Mouse (Mus musculus): Measurements from ENCODE around the gene Hmcn2. TPM values are rescaled to one million over a fixed set of nuclear protein-coding genes. Genes with fewer than 3 reads are reported as not detected.

Gene Hmcn2
- polyA plus RNA-seq, 1 experiment from 2014 or later: 1.2 TPM

GRCm38 (mm10) chr2:31305684-31306083, 8.5 kb upstream of the Hmcn2 start:
- Histone ChIP-seq H3K9me3 (no peaks in the 10 kb centered on the region), H3K27me3 (peaks cover 20% of the 10 kb centered on the region; the same call in 1 of the 2 replicates), H3K36me3 (no peaks in the 10 kb centered on the region), H3K4me2 (no peak overlapping the region), H3K9ac (no peak overlapping the region), H3K4me3 (no peak overlapping the region), H3K27ac (no peak overlapping the region), H3K4me1 (no peaks in the 10 kb centered on the region)
- ATAC-seq (ENCODE audit: borderline replicate concordance, extremely low read depth, low FRiP score, low TSS enrichment): no peak
- WGBS: 37% methylated on average over 4 of the region's 4 CpGs

DNA sequence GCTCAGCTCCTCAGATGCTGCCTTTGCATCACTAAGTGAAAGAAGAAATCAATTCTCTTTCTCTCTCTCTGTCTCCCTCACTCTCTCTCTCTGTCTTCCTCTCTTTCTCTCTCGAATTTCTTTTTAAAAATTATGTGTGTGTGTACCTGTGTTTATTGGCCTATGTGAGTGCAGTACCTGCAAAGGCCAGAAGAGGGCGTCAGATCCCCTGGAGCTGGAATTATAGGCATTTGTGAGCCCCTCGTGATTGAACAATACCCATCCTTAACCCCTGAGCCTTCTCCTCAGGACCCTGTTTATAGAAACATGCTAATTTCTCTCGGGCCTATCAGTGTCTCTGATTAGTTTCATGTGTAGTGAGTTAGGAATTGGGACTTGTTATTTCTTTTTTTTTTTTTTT, 6.0 kb upstream of the Hmcn2 start:
- ATAC-seq (ENCODE audit: borderline replicate concordance, extremely low read depth, low FRiP score, low TSS enrichment): no peak
- WGBS: 58% methylated on average over 4 of the region's 4 CpGs

DNA sequence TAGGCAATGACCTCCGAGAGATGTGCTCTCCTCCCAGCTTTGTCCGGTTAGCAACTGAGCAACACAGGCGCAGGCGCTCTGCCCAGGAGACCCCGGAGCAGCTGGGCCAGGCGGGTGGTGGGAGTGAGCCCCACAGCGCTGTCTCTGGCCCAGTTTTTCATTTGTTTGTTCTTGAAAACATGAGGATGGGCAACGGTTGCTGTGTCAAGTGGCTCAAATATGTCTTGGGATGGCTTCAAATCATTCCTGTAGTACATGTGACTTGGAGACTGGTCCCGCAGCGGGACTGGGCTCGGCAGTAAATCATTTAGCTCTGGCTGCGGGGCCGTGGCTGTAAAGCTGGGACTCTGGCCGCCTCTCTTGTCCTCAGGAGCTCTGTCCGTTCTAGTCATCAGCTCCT, 4.7 kb upstream of the Hmcn2 start:
- H3K9ac ChIP-seq: no peak overlapping the region
- no peak for ATAC-seq (ENCODE audit: borderline replicate concordance, extremely low read depth, low FRiP score, low TSS enrichment)
- no peak overlapping the region for H3K27ac ChIP-seq
- no peak overlapping the region for H3K4me2 ChIP-seq
- no peaks in the 10 kb centered on the region for H3K9me3 ChIP-seq
- WGBS: 54% methylated on average over 15 of the region's 15 CpGs
- H3K4me1 ChIP-seq: no peaks in the 10 kb centered on the region
- H3K36me3 ChIP-seq: no peaks in the 10 kb centered on the region
- no peak overlapping the region for H3K4me3 ChIP-seq
- H3K27me3 ChIP-seq: peaks cover 53% of the 10 kb centered on the region

More for the DNA sequence above, 6.0 kb upstream of the Hmcn2 start:
- Histone ChIP-seq H3K9me3 (no peaks in the 10 kb centered on the region), H3K4me3 (no peak overlapping the region), H3K27me3 (peaks cover 45% of the 10 kb centered on the region), H3K27ac (no peak overlapping the region), H3K4me1 (no peaks in the 10 kb centered on the region), H3K4me2 (no peak overlapping the region), H3K9ac (no peak overlapping the region), H3K36me3 (no peaks in the 10 kb centered on the region)

DNA sequence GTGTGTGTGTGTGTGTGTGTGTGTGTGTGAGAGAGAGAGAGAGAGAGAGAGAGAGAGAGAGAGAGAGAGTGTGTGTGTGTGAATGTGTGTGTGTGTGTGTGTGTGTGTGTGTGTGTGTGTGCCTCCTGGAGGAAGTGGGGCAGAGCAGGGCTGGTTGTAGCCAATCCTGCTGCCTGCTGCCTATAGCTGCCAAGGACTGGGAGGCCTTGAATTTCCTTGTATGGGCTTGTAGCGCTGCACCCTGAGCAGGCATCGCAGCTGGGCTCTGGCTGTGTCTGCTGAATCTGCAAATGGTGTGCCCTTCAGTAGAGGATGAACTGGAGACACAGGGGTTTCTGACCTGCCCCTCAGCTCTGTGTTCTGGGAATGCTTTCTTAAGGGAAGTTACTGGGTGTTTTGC, 3.9 kb downstream of the Hmcn2 start:
- no peak overlapping the region for H3K4me3 ChIP-seq
- H3K4me2 ChIP-seq: no peak overlapping the region
- no peak overlapping the region for H3K27ac ChIP-seq
- no peak for ATAC-seq (ENCODE audit: borderline replicate concordance, extremely low read depth, low FRiP score, low TSS enrichment)
- 7% methylated on average over 2 of the region's 2 CpGs for WGBS
- H3K27me3 ChIP-seq: peaks cover 83% of the 10 kb centered on the region
- H3K4me1 ChIP-seq: no peaks in the 10 kb centered on the region
- no peaks in the 10 kb centered on the region for H3K36me3 ChIP-seq
- H3K9ac ChIP-seq: no peak overlapping the region
- H3K9me3 ChIP-seq: no peaks in the 10 kb centered on the region

DNA sequence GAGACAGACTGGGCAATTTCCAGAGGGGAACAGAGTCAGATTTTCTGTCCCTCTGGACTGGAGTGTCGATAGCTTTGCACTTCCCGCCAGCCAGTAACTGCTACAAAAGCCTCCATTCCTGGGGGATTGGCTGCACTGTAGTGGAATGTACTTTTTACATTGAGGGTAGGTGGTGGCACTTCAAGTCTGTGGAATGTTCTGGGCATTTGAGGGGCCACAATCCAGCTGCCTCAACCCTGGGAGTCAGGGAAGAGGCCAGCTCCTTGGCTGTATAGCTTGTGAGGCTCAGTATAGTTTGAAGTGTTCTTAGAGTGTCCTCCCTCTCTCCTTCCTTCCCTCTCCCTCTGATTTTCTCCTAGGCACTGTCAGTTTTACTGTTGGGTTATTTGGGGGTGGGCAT, 5.0 kb downstream of the Hmcn2 start:
- no peak for ATAC-seq (ENCODE audit: borderline replicate concordance, extremely low read depth, low FRiP score, low TSS enrichment)
- 29% methylated on average over 2 of the region's 2 CpGs for WGBS

GRCm38 (mm10) chr2:31327186-31327585, 13.0 kb downstream of the Hmcn2 start:
- no peak overlapping the region for H3K4me3 ChIP-seq
- H3K4me1 ChIP-seq: no peaks in the 10 kb centered on the region
- no peaks in the 10 kb centered on the region for H3K36me3 ChIP-seq
- H3K4me2 ChIP-seq: no peak overlapping the region
- WGBS: 60% methylated on average over 10 of the region's 10 CpGs
- no peak for ATAC-seq (ENCODE audit: borderline replicate concordance, extremely low read depth, low FRiP score, low TSS enrichment)
- H3K27me3 ChIP-seq: peaks cover 58% of the 10 kb centered on the region
- no peak overlapping the region for H3K27ac ChIP-seq
- H3K9ac ChIP-seq: no peak overlapping the region
- no peaks in the 10 kb centered on the region for H3K9me3 ChIP-seq

More for the DNA sequence above, 5.0 kb downstream of the Hmcn2 start:
- H3K27me3 ChIP-seq: peaks cover 82% of the 10 kb centered on the region
- H3K9ac ChIP-seq: no peak overlapping the region
- no peaks in the 10 kb centered on the region for H3K4me1 ChIP-seq
- H3K4me2 ChIP-seq: no peak overlapping the region
- no peak overlapping the region for H3K4me3 ChIP-seq
- H3K9me3 ChIP-seq: no peaks in the 10 kb centered on the region
- no peaks in the 10 kb centered on the region for H3K36me3 ChIP-seq
- H3K27ac ChIP-seq: no peak overlapping the region

DNA sequence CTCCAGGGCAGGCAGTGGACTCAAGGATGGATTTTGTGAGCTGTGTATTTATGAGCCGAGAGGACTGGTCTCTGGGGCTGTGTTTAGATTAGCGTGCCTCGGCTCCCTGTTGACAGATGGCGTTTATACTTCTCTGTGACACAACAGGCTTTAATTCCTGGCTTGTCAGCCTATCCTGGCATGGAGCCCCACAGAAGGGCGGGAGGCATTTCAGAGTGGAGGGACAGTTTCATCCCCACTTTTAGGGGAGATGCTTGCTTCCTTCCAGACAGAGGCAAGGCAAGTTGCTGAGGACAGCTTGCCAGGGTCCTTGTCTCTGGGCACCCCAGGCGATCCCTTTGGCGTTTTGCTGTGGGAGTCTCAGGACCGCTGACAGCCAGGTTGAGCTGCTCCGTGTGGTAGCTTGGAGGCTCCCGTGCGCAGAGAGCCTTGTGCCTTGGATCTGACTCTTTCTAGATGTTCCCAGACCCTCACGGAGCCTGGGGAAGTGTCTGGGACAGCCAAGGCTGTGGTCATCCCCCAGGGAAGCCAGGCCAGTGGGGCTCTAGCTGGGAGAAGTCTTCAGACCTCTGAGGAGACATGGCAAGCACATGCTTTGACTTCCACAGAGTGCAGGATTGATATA, 23.6 kb downstream of the Hmcn2 start:
- Histone ChIP-seq H3K9ac (no peak overlapping the region), H3K27me3 (peaks cover 82% of the 10 kb centered on the region), H3K4me3 (no peak overlapping the region), H3K4me1 (peaks cover 24% of the 10 kb centered on the region), H3K27ac (no peak overlapping the region), H3K4me2 (no peak overlapping the region), H3K9me3 (no peaks in the 10 kb centered on the region), H3K36me3 (no peaks in the 10 kb centered on the region)
- 23% methylated on average over 12 of the region's 12 CpGs for WGBS
- ATAC-seq (ENCODE audit: borderline replicate concordance, extremely low read depth, low FRiP score, low TSS enrichment): peak; percentile 58; the same call in 1 of the 2 replicates

DNA sequence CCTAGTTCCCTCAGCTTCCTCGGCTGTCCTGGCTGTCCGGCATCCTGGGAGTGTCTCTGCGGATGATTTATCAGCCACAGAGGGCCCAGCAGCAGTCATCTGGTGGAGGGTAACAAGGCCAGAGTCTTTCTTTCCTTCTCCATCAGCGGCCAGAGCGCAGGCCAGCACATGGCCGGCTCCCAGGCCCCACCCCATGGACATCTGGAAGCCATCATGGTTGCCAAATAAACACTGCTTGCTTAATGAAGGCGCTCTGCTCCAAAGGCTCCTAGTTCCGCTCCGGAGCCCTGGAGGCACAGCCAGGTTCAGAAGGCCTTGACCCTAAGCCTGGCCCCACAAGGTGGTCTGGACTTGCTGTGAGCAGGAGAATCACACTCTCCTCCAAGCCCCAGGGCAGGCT, 25.6 kb downstream of the Hmcn2 start:
- ATAC-seq (ENCODE audit: borderline replicate concordance, extremely low read depth, low FRiP score, low TSS enrichment): peak; percentile 53
- Histone ChIP-seq H3K4me3 (no peak overlapping the region), H3K9ac (no peak overlapping the region), H3K4me2 (no peak overlapping the region), H3K36me3 (no peaks in the 10 kb centered on the region), H3K9me3 (no peaks in the 10 kb centered on the region), H3K27me3 (peaks cover 83% of the 10 kb centered on the region), H3K27ac (no peak overlapping the region), H3K4me1 (peaks cover 24% of the 10 kb centered on the region)
- WGBS: 36% methylated on average over 9 of the region's 9 CpGs

GRCm38 (mm10) chr2:31341726-31342535, 27.7 kb downstream of the Hmcn2 start:
- no peak overlapping the region for H3K4me2 ChIP-seq
- H3K27ac ChIP-seq: no peak overlapping the region
- WGBS: 62% methylated on average over 8 of the region's 8 CpGs
- peaks cover 79% of the 10 kb centered on the region for H3K27me3 ChIP-seq
- no peak for ATAC-seq (ENCODE audit: borderline replicate concordance, extremely low read depth, low FRiP score, low TSS enrichment)
- no peaks in the 10 kb centered on the region for H3K36me3 ChIP-seq
- no peaks in the 10 kb centered on the region for H3K9me3 ChIP-seq
- peaks cover 22% of the 10 kb centered on the region for H3K4me1 ChIP-seq
- no peak overlapping the region for H3K4me3 ChIP-seq
- no peak overlapping the region for H3K9ac ChIP-seq

DNA sequence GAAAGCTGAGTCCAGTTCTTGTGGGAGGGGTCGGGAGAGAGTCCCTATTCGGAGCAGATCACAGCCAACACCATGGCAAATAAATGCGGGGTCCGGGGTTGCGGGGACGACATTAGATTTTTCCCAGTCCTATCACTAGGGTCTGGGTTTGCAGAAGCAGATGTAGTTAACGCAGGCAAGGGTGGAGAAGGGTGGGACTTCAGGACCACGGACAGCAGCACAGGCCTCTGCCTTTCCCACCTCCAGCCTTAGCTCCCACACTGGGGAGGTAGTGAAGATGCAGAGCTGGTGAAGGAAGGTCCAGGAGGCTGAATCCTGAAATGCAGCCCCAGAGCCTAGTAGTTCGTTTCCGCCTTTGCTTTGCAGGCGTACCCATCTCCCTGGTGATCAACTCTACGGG, 31.9 kb downstream of the Hmcn2 start:
- ATAC-seq (ENCODE audit: borderline replicate concordance, extremely low read depth, low FRiP score, low TSS enrichment): no peak
- WGBS: 26% methylated on average over 12 of the region's 12 CpGs
- Histone ChIP-seq H3K36me3 (no peaks in the 10 kb centered on the region), H3K9ac (no peak overlapping the region), H3K9me3 (no peaks in the 10 kb centered on the region), H3K27ac (no peak overlapping the region), H3K4me1 (no peaks in the 10 kb centered on the region), H3K27me3 (peaks cover 85% of the 10 kb centered on the region), H3K4me3 (no peak overlapping the region), H3K4me2 (no peak overlapping the region)

GRCm38 (mm10) chr2:31348373-31348772, 34.2 kb downstream of the Hmcn2 start:
- 43% methylated on average over 3 of the region's 3 CpGs for WGBS
- no peak overlapping the region for H3K4me3 ChIP-seq
- H3K36me3 ChIP-seq: no peaks in the 10 kb centered on the region
- no peaks in the 10 kb centered on the region for H3K9me3 ChIP-seq
- H3K27me3 ChIP-seq: peaks cover 69% of the 10 kb centered on the region
- ATAC-seq (ENCODE audit: borderline replicate concordance, extremely low read depth, low FRiP score, low TSS enrichment): no peak
- H3K4me1 ChIP-seq: no peaks in the 10 kb centered on the region
- H3K9ac ChIP-seq: no peak overlapping the region
- H3K27ac ChIP-seq: no peak overlapping the region
- no peak overlapping the region for H3K4me2 ChIP-seq

GRCm38 (mm10) chr2:31348850-31349249, 34.6 kb downstream of the Hmcn2 start:
- Histone ChIP-seq H3K9ac (no peak overlapping the region), H3K27me3 (peaks cover 67% of the 10 kb centered on the region), H3K9me3 (no peaks in the 10 kb centered on the region), H3K27ac (no peak overlapping the region), H3K36me3 (no peaks in the 10 kb centered on the region), H3K4me3 (no peak overlapping the region), H3K4me1 (no peaks in the 10 kb centered on the region), H3K4me2 (no peak overlapping the region)
- 59% methylated on average over 5 of the region's 5 CpGs for WGBS
- ATAC-seq (ENCODE audit: borderline replicate concordance, extremely low read depth, low FRiP score, low TSS enrichment): no peak
